13 mouse cellular contexts compared by ENCODE assay signal in the genomic region with DNA sequence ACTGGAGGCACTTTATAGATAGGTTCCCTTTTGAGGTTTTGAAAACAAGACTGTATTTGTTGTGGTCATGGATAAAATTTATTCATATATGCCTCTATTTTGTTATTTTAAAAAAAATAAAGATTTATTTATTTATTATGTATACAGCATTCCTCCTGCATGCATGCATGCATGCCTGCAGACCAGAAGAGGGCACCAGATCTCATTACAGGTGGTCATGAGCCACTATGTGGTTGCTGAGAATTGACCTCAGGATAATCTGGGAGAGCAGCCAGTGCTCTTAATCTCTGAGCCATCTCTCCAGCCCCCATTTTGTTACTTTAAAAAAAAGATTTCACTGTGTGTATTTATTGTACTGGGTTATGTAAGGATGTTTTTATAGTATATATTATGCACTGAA. TPM values are rescaled to one million over a fixed set of nuclear protein-coding genes. Genes with fewer than 3 reads are reported as not detected.
DNase-seq lines count a peak whose midpoint lies in the region; ATAC-seq and TF ChIP-seq lines count a peak whose summit lies in the region.
"Had no signal": no experiment of that assay in that cellular context is flagged by ENCODE, and none has a peak within 500 bp of the region (broad histone marks: within the 10 kb centered on the region; RNA-seq: fewer than 3 reads in every experiment).

No protein-coding gene starts in this region.

- peak; percentile 9 to 15 for DNase-seq in cerebellum, postnatal 14 days
- no peak for DNase-seq in cerebellum, adult 11 months
- DNase-seq in midbrain, embryonic 14.5 days, result peak; percentile 57
- no peak for DNase-seq in midbrain, embryonic 10.5 days (ENCODE audit: low spot score)
- peak; percentile 36 for DNase-seq in splenic B cell, adult 2 months (ENCODE audit: low read depth, low spot score)
- no peak for DNase-seq in frontal cortex, postnatal 36 days (ENCODE audit: low spot score in 2 of 2)
- DNase-seq: cerebellum, postnatal 25 days; layer of hippocampus, postnatal 36 days had no signal

- no peak overlapping the region for H3K27ac ChIP-seq in intestine, postnatal 0 days (ENCODE audit: low read depth, low read length)
- no peak overlapping the region for H3K27ac ChIP-seq in intestine, embryonic 16.5 days (ENCODE audit: low read length)
- H3K27ac ChIP-seq in midbrain, embryonic 14.5 days (replicated peaks; ENCODE audit: low read depth, low read length), result no peak overlapping the region
- no peak overlapping the region for H3K27ac ChIP-seq in midbrain, embryonic 10.5 days (replicated peaks)
- H3K27ac ChIP-seq: heart, embryonic 13.5 days; intestine, embryonic 15.5 days had no signal

- TF ChIP-seq CTCF in intestine, postnatal 0 days (IDR thresholded peaks at IDR 0.05; ENCODE audit: low read depth), result peak; percentile 70

- H3K36me3 ChIP-seq in intestine, postnatal 0 days (ENCODE audit: control insufficient read depth, insufficient read depth), result no peaks in the 10 kb centered on the region
- H3K36me3 ChIP-seq in intestine, embryonic 16.5 days (ENCODE audit: control insufficient read depth, insufficient read depth, low read length), result no peaks in the 10 kb centered on the region
- no peaks in the 10 kb centered on the region for H3K36me3 ChIP-seq in midbrain, embryonic 14.5 days (ENCODE audit: control insufficient read depth, insufficient read depth, low read length)
- H3K36me3 ChIP-seq in midbrain, embryonic 10.5 days, result no peaks in the 10 kb centered on the region
- no peaks in the 10 kb centered on the region for H3K36me3 ChIP-seq in splenic B cell, adult 2 months (ENCODE audit: control insufficient read depth, insufficient read depth, low read length, poor library complexity, severe bottlenecking)
- H3K36me3 ChIP-seq: heart, embryonic 13.5 days; intestine, embryonic 15.5 days had no signal

- ATAC-seq in intestine, postnatal 0 days, result no peak
- ATAC-seq in intestine, embryonic 16.5 days, result no peak
- no peak for ATAC-seq in midbrain, embryonic 14.5 days (ENCODE audit: low FRiP score, low TSS enrichment)
- ATAC-seq: intestine, embryonic 15.5 days had no signal

- no peak overlapping the region for H3K4me2 ChIP-seq in intestine, postnatal 0 days (replicated peaks; ENCODE audit: low read depth)
- no peak overlapping the region for H3K4me2 ChIP-seq in intestine, embryonic 16.5 days (ENCODE audit: low read depth, low read length)
- H3K4me2 ChIP-seq in midbrain, embryonic 14.5 days (ENCODE audit: low read length), result no peak overlapping the region
- H3K4me2 ChIP-seq: heart, embryonic 13.5 days; intestine, embryonic 15.5 days had no signal

- no peaks in the 10 kb centered on the region for H3K27me3 ChIP-seq in intestine, postnatal 0 days (replicated peaks; ENCODE audit: control insufficient read depth, insufficient read depth, low read length)
- H3K27me3 ChIP-seq in intestine, embryonic 16.5 days (replicated peaks; ENCODE audit: control insufficient read depth, insufficient read depth, low read length), result no peaks in the 10 kb centered on the region
- H3K27me3 ChIP-seq in midbrain, embryonic 14.5 days (ENCODE audit: control insufficient read depth, insufficient read depth, low read length), result no peaks in the 10 kb centered on the region
- H3K27me3 ChIP-seq in midbrain, embryonic 10.5 days (ENCODE audit: low read depth, poor library complexity, severe bottlenecking), result no peaks in the 10 kb centered on the region
- H3K27me3 ChIP-seq in splenic B cell, adult 2 months (ENCODE audit: control insufficient read depth, insufficient read depth, low read length, poor library complexity, severe bottlenecking), result no peaks in the 10 kb centered on the region
- H3K27me3 ChIP-seq: heart, embryonic 13.5 days; intestine, embryonic 15.5 days had no signal

- H3K9ac ChIP-seq in intestine, postnatal 0 days (ENCODE audit: low read depth, low read length), result no peak overlapping the region
- H3K9ac ChIP-seq in intestine, embryonic 16.5 days (ENCODE audit: low read depth, low read length), result no peak overlapping the region
- no peak overlapping the region for H3K9ac ChIP-seq in midbrain, embryonic 14.5 days (replicated peaks; ENCODE audit: low read length)
- H3K9ac ChIP-seq: heart, embryonic 13.5 days; intestine, embryonic 15.5 days had no signal

- H3K9me3 ChIP-seq in intestine, postnatal 0 days (ENCODE audit: control insufficient read depth), result no peaks in the 10 kb centered on the region
- no peaks in the 10 kb centered on the region for H3K9me3 ChIP-seq in intestine, embryonic 16.5 days (ENCODE audit: control insufficient read depth, low read length)
- no peaks in the 10 kb centered on the region for H3K9me3 ChIP-seq in midbrain, embryonic 14.5 days (ENCODE audit: control insufficient read depth, low read length)
- 0 out of 2 replicates have a peak, but pooled peaks cover 4% of the 10 kb centered on the region for H3K9me3 ChIP-seq in midbrain, embryonic 10.5 days (replicated peaks)
- H3K9me3 ChIP-seq: intestine, embryonic 15.5 days had no signal

- H3K4me1 ChIP-seq in intestine, postnatal 0 days (replicated peaks; ENCODE audit: control insufficient read depth, insufficient read depth, low read length), result 0 out of 2 replicates have a peak, but pooled peaks cover 2% of the 10 kb centered on the region
- H3K4me1 ChIP-seq in intestine, embryonic 16.5 days (ENCODE audit: control insufficient read depth, insufficient read depth, low read length), result peaks cover 3% of the 10 kb centered on the region
- no peaks in the 10 kb centered on the region for H3K4me1 ChIP-seq in midbrain, embryonic 14.5 days (ENCODE audit: control insufficient read depth, insufficient read depth, low read length)
- H3K4me1 ChIP-seq in midbrain, embryonic 10.5 days, result no peaks in the 10 kb centered on the region
- H3K4me1 ChIP-seq: intestine, embryonic 15.5 days had no signal

- no peak overlapping the region for H3K4me3 ChIP-seq in intestine, postnatal 0 days (ENCODE audit: low read depth, low read length)
- no peak overlapping the region for H3K4me3 ChIP-seq in intestine, embryonic 16.5 days (ENCODE audit: low read length)
- H3K4me3 ChIP-seq in midbrain, embryonic 14.5 days (replicated peaks; ENCODE audit: low read depth, low read length), result no peak overlapping the region
- H3K4me3 ChIP-seq in midbrain, embryonic 10.5 days, result no peak overlapping the region
- H3K4me3 ChIP-seq: heart, embryonic 13.5 days; intestine, embryonic 15.5 days; myocyte had no signal

RNA-seq across cellular contexts. Expression of gene Klhl31, which starts 25.5 kb away (rescaled TPM):
- 0.03 TPM in 1 of 2 replicates, not detected in the other for polyA plus RNA-seq in intestine, postnatal 0 days (2015; fragmentation: Nextera tagmentation; extraction: Ambion mirVana)
- polyA plus RNA-seq in intestine, embryonic 16.5 days (2015; fragmentation: Nextera tagmentation; extraction: Ambion mirVana), result 0.10 and 0.17 TPM in 2 replicates
- polyA plus RNA-seq in midbrain, embryonic 14.5 days (2014; fragmentation: Nextera tagmentation; extraction: Ambion mirVana), result 0.09 TPM in 1 of 2 replicates, not detected in the other
- polyA plus RNA-seq in midbrain, embryonic 10.5 days (2016; fragmentation: Nextera tagmentation; extraction: Ambion mirVana), result 0.36 and 0.39 TPM in 2 replicates

Comparison
In these comparisons a context has a peak if more than half of its experiments do, and no peak if none do; other contexts are left out.
1. DNase-seq: peak in cerebellum, postnatal 14 days (2 of 2), midbrain, embryonic 14.5 days (single experiment) and splenic B cell, adult 2 months (single experiment); none in cerebellum, adult 11 months (single experiment), midbrain, embryonic 10.5 days (single experiment) and frontal cortex, postnatal 36 days (0 of 2).